Mouse (Mus musculus) layer of hippocampus, adult 11-12 months (tissue): ENCODE measurements at regions not wholly inside any gene's neighbourhood (a gene's known extent, or its start where the extent isn't known, plus 50 kb on each side); places are given as distances from the start of the nearest gene placed in this dataset.
"Not testable (repeated sequence)": the region's sequence is repeated elsewhere in the genome, so short reads cannot be mapped to it uniquely, and the experiment has no call there.

Experiments
- DNase-seq: peaks from one replicate; pipeline ENCODE4 v3.0.0; 2022; ENCODE audit warnings: low spot score

DNA sequence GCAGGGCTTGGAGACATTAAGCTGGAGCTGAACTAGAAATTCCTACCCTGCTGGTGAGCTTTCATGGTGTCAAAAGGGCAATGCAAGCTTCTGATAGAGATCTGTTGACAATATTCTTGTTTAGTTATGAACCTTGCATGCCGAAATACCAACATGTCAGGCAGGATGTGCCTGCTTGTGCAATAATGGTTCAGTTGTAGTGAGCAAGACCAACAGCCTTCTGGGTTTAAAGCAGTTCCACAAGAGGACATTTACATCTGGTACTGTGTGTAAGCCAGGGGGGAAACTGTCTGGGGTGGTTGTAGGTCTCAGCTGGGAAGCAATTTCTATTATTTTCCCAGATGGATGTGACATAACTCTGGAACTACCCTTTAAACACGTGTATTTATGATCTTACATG is 987.6 kb upstream of the Gm38303 start:
- DNase-seq = no peak

DNA sequence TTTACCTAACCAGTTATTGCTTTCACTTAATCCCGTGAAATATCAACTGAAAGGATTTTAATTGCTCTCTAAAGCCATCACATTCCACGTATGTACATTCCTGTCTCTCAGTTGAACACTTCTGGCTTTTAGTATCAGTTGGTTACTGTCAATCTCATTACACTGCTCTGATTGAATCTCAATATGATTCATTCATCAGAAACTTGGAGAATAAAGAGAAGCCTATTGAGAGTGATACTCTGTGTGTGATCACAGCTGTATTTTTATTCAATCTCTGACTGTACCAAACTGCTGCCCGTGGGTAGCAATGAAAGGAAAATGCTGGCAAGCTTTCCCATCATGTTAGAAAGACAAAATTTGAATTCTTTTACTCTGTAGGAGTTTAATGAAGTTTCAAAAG is 957.5 kb upstream of the Gm38303 start:
- no peak for DNase-seq

DNA sequence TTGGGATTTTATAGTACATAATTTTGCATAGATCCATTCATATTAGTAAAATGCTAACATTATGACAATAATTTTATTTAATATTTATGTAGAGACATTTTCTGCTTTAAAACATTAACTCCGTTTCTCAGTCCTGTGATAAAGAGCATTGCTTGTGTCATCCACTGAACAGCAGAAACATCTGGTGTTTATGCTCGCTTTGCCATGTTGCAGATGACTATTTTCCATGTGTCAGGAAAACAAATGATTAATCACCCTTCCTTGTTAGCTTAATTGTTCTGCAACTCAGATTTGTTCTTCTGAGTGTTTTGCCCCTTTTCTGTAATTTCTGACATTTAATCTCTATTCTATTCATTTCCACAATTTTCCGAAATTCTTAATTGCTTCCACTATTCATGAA is 925.6 kb upstream of the Gm38303 start:
- DNase-seq = no peak

DNA sequence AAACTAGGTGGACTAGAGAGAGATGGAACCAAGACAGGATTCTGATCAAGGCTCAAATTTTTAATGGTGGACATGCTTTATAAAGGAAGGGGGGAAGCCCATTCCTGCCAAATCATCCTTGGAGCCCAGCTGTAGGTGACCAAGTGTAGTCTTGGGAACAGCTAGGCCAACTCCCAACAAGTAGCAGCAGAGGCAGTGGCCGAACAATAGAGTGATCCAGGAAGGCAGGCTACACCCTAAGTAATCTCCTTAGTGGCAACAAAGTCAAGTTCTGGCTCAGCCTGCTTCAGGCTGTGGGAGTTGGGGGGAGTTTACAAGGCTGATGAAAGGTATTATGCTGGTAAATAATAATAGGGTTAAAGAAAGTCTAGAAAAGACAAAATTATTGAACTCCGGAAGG is 878.5 kb upstream of the Gm38303 start:
- no peak for DNase-seq

DNA sequence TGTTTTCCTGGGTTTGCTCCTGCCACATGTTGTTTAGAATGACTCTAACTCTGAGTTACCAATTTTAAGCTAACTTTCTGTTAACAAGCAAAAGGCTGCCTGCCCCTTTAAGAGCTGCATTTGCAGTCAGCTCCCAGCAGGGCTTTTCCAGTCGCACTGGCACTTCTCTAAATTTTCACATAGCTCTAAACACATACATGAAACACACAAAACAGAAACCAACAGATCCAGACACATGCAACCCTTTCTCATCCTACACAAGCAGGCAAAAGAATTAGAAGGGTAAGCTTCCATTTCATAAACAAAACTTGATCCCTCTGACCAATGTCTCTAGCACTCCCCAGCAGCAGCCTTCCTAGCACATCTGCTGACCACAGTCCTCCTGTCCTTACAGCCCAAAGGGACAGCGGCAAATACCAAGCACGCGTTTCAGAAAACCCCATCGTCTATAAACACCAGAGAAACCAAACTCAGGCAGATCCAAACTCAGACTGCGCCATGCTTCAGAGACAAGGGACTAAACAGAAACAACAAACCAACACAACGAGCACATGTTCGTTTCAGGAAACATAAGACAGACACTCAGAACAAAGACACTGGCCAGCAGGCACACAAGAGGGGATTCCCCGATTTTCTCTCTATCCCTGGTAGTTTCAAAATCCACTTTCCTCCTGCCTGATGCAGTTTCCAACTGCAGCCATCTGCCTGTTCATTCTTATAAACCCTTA is 877.6 kb upstream of the Gm38303 start:
- not testable (repeated sequence) for DNase-seq

DNA sequence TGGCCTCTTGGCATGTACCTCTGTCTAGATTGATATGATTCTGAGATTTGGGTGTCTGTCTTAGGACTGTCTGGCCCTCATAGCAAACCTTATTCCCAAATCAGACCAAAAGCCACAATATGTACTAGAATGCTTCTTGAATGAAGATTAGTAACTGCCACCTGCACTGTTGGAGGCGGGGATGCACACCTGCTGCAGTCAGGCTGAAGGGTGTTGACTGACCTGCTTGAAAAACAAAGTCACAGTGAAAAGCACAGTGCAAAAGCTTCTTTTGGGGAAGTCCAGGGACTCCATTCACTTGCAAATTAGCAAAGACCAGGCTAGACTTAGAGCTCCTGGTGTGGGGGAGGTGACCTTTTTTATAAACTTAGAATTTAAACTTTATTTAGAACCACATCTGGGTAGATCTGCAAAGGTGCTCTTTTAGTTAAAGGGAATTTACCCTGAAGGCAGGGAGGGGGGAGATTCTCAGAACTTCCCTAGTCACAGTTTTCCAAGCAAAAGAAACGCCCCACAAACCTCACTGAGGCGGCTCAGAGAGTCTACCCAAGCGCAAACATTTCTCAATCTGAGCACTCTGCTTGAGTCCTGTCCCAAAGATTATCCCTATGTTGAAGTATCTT is 876.9 kb upstream of the Gm38303 start:
- not testable (repeated sequence) for DNase-seq

DNA sequence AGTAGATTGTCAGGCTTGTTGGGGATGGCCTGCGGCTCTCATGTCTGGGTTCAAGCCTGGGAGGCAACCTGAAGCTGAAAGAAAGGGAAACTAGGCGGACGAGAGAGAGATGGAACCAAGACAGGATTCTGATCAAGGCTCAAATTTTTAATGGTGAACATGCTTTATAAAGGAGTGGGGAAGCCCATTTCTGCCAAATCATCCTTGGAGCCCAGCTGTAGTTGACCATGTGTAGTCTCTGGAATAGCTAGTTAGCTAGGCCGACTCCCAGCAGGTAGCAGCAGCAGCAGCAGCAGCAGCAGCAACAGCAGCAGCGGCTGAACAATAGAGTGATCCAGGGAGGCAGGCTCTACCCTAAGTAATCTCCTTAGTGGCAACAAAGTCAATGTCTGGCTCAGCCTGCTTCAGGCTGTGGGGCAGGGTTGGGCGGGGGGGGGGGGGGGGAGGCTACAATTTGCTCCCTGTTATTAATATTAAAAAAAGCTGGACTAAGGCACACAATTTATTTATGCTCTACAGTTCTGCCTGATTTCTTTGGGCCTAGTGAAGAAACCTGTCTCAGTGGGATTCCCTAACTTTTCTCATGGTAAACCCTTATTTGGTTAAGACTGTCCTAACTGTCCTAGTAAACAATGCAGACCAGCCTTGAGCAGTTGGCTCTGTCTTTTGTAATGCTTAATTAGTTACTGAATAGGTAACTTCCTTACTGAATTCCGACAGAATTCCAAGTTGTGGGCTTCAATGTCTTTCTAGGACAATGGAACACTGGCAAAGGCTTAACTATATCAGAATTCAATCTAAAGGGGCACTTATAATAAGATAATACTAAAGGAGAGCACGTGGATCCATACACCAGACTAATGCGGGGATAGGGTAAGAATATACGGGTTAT is 875.7 kb upstream of the Gm38303 start:
- not testable (repeated sequence) for DNase-seq

DNA sequence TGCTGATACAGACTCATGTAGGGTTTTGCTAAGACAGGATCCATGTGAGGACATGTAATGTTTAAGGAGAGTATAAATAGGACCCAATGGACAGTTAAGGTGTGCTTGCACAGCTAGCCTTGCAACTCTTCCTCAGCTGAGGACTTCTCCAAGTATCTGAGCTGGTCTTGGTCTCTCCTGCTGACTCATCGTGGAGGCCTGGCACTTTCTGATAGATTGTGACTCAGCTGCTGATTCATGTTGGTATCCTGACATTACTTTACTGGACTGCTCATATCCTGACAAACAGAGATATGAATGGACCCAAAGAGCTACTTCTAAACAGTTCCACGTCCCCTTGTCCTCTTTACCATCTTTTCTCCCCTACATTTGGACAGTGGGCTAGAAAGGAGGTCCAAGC is 838.5 kb upstream of the Gm38303 start:
- no peak for DNase-seq

DNA sequence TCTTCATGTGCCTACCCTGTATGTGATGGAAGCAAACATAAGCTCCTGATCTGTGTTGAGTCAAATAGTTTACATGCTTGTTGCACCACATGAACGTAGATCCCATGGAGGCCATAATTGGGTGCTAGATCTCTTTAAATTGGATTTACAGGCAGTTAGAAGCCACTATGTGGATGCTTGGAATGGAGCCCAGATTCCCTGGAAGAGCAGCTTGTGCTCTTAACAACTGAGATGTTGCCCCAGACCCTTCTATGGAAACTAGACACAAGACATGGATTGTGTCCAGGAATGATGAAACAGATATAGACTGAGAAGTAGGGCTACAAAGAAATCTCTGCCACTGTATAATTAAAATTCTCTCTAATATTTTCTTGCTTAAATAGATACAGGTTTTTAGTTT is 819.9 kb upstream of the Gm38303 start:
- DNase-seq = peak; percentile 4
